Mouse (Mus musculus) C2C12 (cell line): ENCODE measurements at regions not wholly inside any gene's neighbourhood (a gene's known extent, or its start where the extent isn't known, plus 50 kb on each side); places are given as distances from the start of the nearest gene placed in this dataset.
"Not testable (repeated sequence)": the region's sequence is repeated elsewhere in the genome, so short reads cannot be mapped to it uniquely, and the experiment has no call there.

Experiments
- H3K27me3 ChIP-seq: one replicate; pipeline ENCODE4 v1.6.1; 2011; ENCODE audit not compliant: control insufficient read depth, insufficient read depth, insufficient read length
- H3K36me3 ChIP-seq: one replicate; pipeline ENCODE4 v1.6.1; 2011; ENCODE audit not compliant: control insufficient read depth, insufficient read depth
- H3K4me3 ChIP-seq: one replicate; pipeline ENCODE4 v1.5.1; 2011; ENCODE audit warnings: mild to moderate bottlenecking, control low read depth; ENCODE audit not compliant: poor library complexity, insufficient read depth, severe bottlenecking
- H3K79me2 ChIP-seq: one replicate; pipeline ENCODE4 v1.6.1; 2011; ENCODE audit not compliant: control insufficient read depth, insufficient read depth
- H3K79me3 ChIP-seq: one replicate; pipeline ENCODE4 v1.6.1; 2011; ENCODE audit warnings: low read depth, control low read depth
- H3ac ChIP-seq: one replicate; pipeline ENCODE3; 2011; ENCODE audit warnings: low read depth; ENCODE audit not compliant: control insufficient read depth, insufficient read length
- CEBPB ChIP-seq: IDR thresholded peaks from one replicate; pipeline ENCODE4 v1.6.1; 2011; ENCODE audit warnings: low read depth, mild to moderate bottlenecking, control low read depth, moderate library complexity
- CTCF ChIP-seq: IDR thresholded peaks from one replicate; pipeline ENCODE4 v1.5.1; 2011; ENCODE audit not compliant: control insufficient read depth, insufficient read depth, insufficient read length
- FOSL1 ChIP-seq: IDR thresholded peaks from one replicate; pipeline ENCODE4 v1.8.0; 2011; ENCODE audit warnings: mild to moderate bottlenecking, low read length; ENCODE audit not compliant: poor library complexity, insufficient read depth, severe bottlenecking
- MAX ChIP-seq: IDR thresholded peaks from one replicate; pipeline ENCODE4 v1.6.1; 2011; ENCODE audit warnings: mild to moderate bottlenecking, control low read depth
- MYOD1 ChIP-seq: IDR thresholded peaks from one replicate; pipeline ENCODE4 v1.6.1; 2011; ENCODE audit warnings: low read depth; ENCODE audit not compliant: control insufficient read depth, insufficient read length
- MYOG ChIP-seq: IDR thresholded peaks from one replicate; pipeline ENCODE4 v1.6.1; 2011; ENCODE audit not compliant: control insufficient read depth, insufficient read length; ENCODE audit errors: extremely low read depth
- USF1 ChIP-seq: IDR thresholded peaks from one replicate; pipeline ENCODE4 v1.6.1; 2011; ENCODE audit warnings: low read depth, mild to moderate bottlenecking, control low read depth, moderate library complexity

- H3K79me3 ChIP-seq: no peaks in the 10 kb centered on the region
- no peaks in the 10 kb centered on the region for H3K79me2 ChIP-seq
- TF ChIP-seq MYOD1 (no peak), CTCF (no peak), CEBPB (no peak), MYOG (no peak), FOSL1 (no peak), USF1 (no peak), MAX (no peak)
- H3K36me3 ChIP-seq: no peaks in the 10 kb centered on the region
- H3K4me3 ChIP-seq: no peak overlapping the region
- no peak overlapping the region for H3ac ChIP-seq
- no peaks in the 10 kb centered on the region for H3K27me3 ChIP-seq
These were observed 461.0 kb downstream of the Lmo7 start for GRCm38 (mm10) chr14:102190786-102191185.

DNA sequence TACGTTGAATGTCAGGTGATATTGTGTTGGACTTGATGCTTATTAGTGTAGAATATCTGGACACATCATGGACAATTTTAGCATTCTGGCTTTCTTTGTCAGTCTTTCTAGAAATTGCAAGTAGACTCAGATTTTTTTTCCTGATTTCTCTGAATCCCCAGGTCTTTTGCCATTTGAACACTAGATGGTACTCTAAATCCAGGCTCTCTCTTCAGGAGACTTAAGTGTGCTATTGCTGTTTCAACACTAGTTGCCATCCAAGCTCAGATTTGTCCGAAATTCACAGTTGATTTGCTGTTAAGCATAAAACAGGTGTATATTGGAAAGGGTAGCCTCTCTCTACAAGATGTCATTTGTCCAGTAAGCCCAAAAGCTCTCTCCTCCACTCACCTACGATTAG is 451.5 kb downstream of the Lmo7 start:
- no peaks in the 10 kb centered on the region for H3K36me3 ChIP-seq
- no peaks in the 10 kb centered on the region for H3K79me2 ChIP-seq
- no peak overlapping the region for H3K4me3 ChIP-seq
- no peaks in the 10 kb centered on the region for H3K79me3 ChIP-seq
- TF ChIP-seq CTCF (no peak), MYOG (no peak), MYOD1 (no peak), FOSL1 (no peak), USF1 (no peak), CEBPB (no peak), MAX (no peak)
- H3ac ChIP-seq: no peak overlapping the region
- H3K27me3 ChIP-seq: no peaks in the 10 kb centered on the region

- H3K27me3 ChIP-seq: no peaks in the 10 kb centered on the region
- no peaks in the 10 kb centered on the region for H3K79me2 ChIP-seq
- H3K4me3 ChIP-seq: no peak overlapping the region
- no peak for TF ChIP-seq MAX
- TF ChIP-seq CTCF: no peak
- TF ChIP-seq MYOG: no peak
- no peak for TF ChIP-seq CEBPB
- TF ChIP-seq USF1: no peak
- no peak for TF ChIP-seq MYOD1
- no peak for TF ChIP-seq FOSL1
- no peaks in the 10 kb centered on the region for H3K36me3 ChIP-seq
- no peak overlapping the region for H3ac ChIP-seq
- H3K79me3 ChIP-seq: no peaks in the 10 kb centered on the region
These were observed 442.0 kb downstream of the Lmo7 start for GRCm38 (mm10) chr14:102171775-102172174.

GRCm38 (mm10) chr14:102161291-102162284 is 431.8 kb downstream of the Lmo7 start:
- no peaks in the 10 kb centered on the region for H3K79me3 ChIP-seq
- H3K27me3 ChIP-seq: no peaks in the 10 kb centered on the region
- no peak overlapping the region for H3K4me3 ChIP-seq
- H3K79me2 ChIP-seq: no peaks in the 10 kb centered on the region
- TF ChIP-seq MAX (no peak), FOSL1 (no peak), CTCF (no peak), CEBPB (no peak), MYOG (no peak), USF1 (no peak), MYOD1 (no peak)
- H3ac ChIP-seq: no peak overlapping the region
- H3K36me3 ChIP-seq: no peaks in the 10 kb centered on the region

GRCm38 (mm10) chr14:102150410-102150809 is 420.7 kb downstream of the Lmo7 start:
- not testable (repeated sequence) for H3ac ChIP-seq, H3K79me2 ChIP-seq, H3K27me3 ChIP-seq, H3K4me3 ChIP-seq, H3K79me3 ChIP-seq, H3K36me3 ChIP-seq

- TF ChIP-seq CEBPB (no peak), MYOD1 (no peak), MAX (no peak), CTCF (no peak), MYOG (no peak), USF1 (no peak), FOSL1 (no peak)
- Histone ChIP-seq H3ac (no peak overlapping the region), H3K36me3 (no peaks in the 10 kb centered on the region), H3K79me3 (no peaks in the 10 kb centered on the region), H3K79me2 (no peaks in the 10 kb centered on the region), H3K4me3 (no peak overlapping the region), H3K27me3 (no peaks in the 10 kb centered on the region)
These were observed 413.0 kb downstream of the Lmo7 start for GRCm38 (mm10) chr14:102142720-102143119.
